Mouse (Mus musculus): ENCODE measurements around the gene Focad.
A peak's percentile ranks its signal among the peaks of the same experiment; 100 is the strongest.

Focad gene

GRCm38 (mm10) chr4:88094062-88094767 is at the start of gene Focad:
Gene Focad, plus strand, starts transcription at chr4:88094629.
- DNase-seq, result peak; percentile 99

- no peak for DNase-seq
These were observed 49.3 kb upstream of the Focad start for GRCm38 (mm10) chr4:88045151-88045550.

GRCm38 (mm10) chr4:88046280-88046679 is 48.1 kb upstream of the Focad start:
- DNase-seq, result no peak

GRCm38 (mm10) chr4:88075388-88075787 is 19.0 kb upstream of the Focad start:
- no peak for DNase-seq

- DNase-seq, result no peak
These were observed 15.4 kb upstream of the Focad start for GRCm38 (mm10) chr4:88078983-88079382.

GRCm38 (mm10) chr4:88081417-88081816 is 13.0 kb upstream of the Focad start:
- DNase-seq, result no peak

GRCm38 (mm10) chr4:88081885-88082284 is 12.5 kb upstream of the Focad start:
- DNase-seq, result no peak

GRCm38 (mm10) chr4:88082381-88082780 is 12.0 kb upstream of the Focad start:
- no peak for DNase-seq

GRCm38 (mm10) chr4:88083781-88084180 is 10.6 kb upstream of the Focad start:
- no peak for DNase-seq

GRCm38 (mm10) chr4:88090316-88090715 is 4.1 kb upstream of the Focad start:
- DNase-seq, result peak; percentile 72 to 81

- DNase-seq, result no peak
These were observed 465 bp downstream of the Focad start for GRCm38 (mm10) chr4:88094768-88095420.

- no peak for DNase-seq
These were observed 1.3 kb downstream of the Focad start for GRCm38 (mm10) chr4:88095693-88096092.

GRCm38 (mm10) chr4:88108585-88108984 is 14.2 kb downstream of the Focad start:
- DNase-seq, result no peak

- no peak for DNase-seq
These were observed 22.9 kb downstream of the Focad start for GRCm38 (mm10) chr4:88117331-88117730.

- DNase-seq, result no peak
These were observed 23.5 kb downstream of the Focad start for GRCm38 (mm10) chr4:88117942-88118341.

- no peak for DNase-seq
These were observed 24.4 kb downstream of the Focad start for GRCm38 (mm10) chr4:88118750-88119395.

- DNase-seq, result no peak
These were observed 25.7 kb downstream of the Focad start for GRCm38 (mm10) chr4:88120091-88120490.

- no peak for DNase-seq
These were observed 28.0 kb downstream of the Focad start for GRCm38 (mm10) chr4:88122472-88122871.

- no peak for DNase-seq
These were observed 41.5 kb downstream of the Focad start for GRCm38 (mm10) chr4:88135936-88136335.

- no peak for DNase-seq
These were observed 42.1 kb downstream of the Focad start for GRCm38 (mm10) chr4:88136528-88136927.

- no peak for DNase-seq
These were observed 44.0 kb downstream of the Focad start for GRCm38 (mm10) chr4:88138366-88138917.

- DNase-seq, result no peak
These were observed 55.0 kb downstream of the Focad start for GRCm38 (mm10) chr4:88149462-88149861.

GRCm38 (mm10) chr4:88155490-88156160 is 61.2 kb downstream of the Focad start:
- peak; percentile 32 to 43 for DNase-seq

Data from cerebellum, postnatal 14 days (tissue).